Mouse (Mus musculus) granulocyte monocyte progenitor cell, adult 5-6 weeks (primary cell): ENCODE results near the gene Hmga2. TPM values are rescaled to one million over a fixed set of nuclear protein-coding genes. Genes with fewer than 3 reads are reported as not detected.

Source experiments
- ATAC-seq: replicated peaks from 2 replicates; pipeline ENCODE4 v1.8.0; 2016; ENCODE audit warnings: mild to moderate bottlenecking, moderate TSS enrichment, inconsistent platforms; ENCODE audit not compliant: poor library complexity, severe bottlenecking
- total RNA-seq, 2 experiments: library from RNA; stranded (forward) in 1 of 2; stranded (reverse) in 1 of 2; fragments of 200-712, 200-1000 nt in 1 of 2; fragments of >200 nt in 1 of 2; fragmentation: Nextera tagmentation in 1 of 2; gene quantifications; 2 replicates each; pipeline ENCODE4 v1.2.3; 2014 to 2017

The Hmga2 gene
- total RNA-seq, 2 experiments from 2014 or later: 0.15 to 0.60 TPM

- ATAC-seq: peak; percentile 71
These were observed 47.7 kb downstream of the Hmga2 start for GRCm38 (mm10) chr10:120428430-120429198.

- no peak for ATAC-seq
These were observed 50.1 kb downstream of the Hmga2 start for GRCm38 (mm10) chr10:120426086-120426610.

DNA sequence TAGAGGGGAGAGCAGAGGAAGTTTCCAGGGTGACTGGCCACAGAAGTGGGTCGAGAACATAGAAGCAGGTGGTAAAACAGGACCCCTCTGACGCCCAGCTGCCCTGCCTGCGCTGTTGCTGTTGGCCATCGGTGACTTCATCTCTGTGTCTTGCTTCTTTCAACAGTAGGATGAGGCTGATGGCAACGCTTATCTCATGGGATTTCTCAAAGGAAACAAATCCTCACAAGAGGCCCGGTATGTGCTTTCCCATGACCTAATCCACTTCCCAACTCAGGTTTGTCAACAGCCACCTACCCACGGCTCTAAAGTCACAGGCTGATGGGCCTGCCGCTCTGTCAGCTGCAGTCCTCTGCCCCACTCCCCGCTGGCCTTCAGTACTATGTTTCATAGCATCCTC lies 52.3 kb downstream of the Hmga2 start:
- ATAC-seq: no peak

DNA sequence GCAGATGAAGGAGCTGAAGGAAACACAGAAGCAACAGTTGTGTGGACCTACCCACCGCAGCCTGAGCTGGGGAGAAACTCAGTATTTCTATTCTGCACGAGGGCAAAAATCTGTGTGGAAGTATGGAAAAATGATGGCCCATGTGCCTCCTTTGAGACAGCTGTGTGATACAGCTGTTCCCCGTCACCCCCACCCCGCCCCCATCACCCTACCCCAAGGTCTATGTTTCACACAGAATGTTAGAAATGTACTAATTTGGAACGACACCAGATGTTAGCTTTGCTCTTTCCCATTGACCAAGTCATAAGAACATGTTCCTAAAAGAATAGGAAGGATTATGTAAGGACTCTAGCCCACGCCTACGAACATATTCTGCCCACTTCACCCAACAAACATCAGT lies 53.0 kb downstream of the Hmga2 start:
- no peak for ATAC-seq

DNA sequence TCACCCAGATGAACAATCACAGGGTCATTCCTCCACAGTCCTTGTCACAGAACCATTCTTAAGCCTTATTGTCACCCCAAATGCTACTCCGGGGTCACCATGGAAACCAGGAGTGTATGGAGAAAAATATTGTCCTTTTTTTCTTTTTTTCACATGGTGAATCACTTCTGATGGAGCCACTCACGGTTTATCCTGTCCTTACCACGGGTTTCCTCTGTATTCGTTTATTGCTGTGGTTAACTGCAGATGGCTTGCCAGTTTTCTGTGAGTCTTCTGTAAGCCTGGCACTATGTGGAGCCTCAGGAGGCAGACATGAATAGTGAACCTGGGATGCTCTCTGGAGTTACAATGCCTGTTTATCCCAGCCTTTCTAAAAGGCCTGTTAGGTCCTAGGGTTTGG lies 53.4 kb downstream of the Hmga2 start:
- ATAC-seq: peak; percentile 29

GRCm38 (mm10) chr10:120422050-120422449 lies 54.2 kb downstream of the Hmga2 start:
- peak; percentile 91 for ATAC-seq

DNA sequence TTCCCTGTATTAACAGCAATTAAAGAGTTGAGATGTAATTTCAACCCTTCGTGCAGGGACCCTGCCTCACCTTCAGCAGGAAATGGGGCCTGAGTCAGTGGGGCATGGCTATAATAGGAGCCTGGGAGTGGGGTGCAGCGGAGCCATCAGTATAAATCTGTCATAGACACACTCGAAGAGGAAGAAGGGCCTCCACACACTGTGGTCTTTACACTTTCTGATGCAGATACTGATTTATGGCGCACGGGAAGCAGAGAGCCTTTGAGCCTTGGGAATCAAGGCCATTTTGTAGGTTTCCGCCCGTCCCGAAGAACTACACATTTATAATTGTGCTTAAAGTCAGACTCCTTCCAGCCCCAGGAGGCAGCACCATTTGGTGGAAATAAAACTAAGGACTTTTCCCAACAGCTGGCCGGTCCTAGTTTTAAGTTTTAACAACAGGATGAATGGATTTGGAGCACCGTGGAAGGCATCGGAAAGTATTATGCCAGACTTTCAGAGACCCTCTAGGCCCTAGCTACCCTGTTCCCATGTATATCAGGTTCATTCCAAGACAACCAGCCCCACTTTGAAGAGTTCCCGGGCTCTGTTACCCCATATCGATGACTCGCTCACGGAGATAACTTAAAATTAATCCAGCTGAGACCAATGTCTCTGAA lies 55.2 kb downstream of the Hmga2 start:
- no peak for ATAC-seq

- ATAC-seq: no peak
These were observed 57.3 kb downstream of the Hmga2 start for GRCm38 (mm10) chr10:120418738-120419523.

DNA sequence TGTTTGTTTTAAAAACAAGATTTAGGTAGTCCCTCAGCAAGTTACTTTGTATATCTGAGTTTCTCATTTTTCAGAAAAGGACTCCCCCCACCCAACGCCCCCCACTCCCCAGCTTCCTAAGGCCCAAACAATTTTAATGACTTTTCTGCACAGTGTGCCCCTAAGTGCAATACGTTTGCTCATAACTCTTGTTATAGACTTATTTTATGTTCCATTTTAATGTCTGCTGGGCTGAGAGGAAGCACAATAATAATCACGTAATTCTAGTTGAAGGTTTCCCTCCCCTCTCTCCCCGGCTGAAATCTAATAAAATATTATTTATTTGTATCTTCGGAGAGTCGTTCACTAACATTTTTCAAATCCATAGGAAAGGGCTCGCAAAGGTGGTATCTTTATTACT lies 58.1 kb downstream of the Hmga2 start:
- ATAC-seq: no peak

GRCm38 (mm10) chr10:120417488-120418118 lies 58.7 kb downstream of the Hmga2 start:
- ATAC-seq: no peak

DNA sequence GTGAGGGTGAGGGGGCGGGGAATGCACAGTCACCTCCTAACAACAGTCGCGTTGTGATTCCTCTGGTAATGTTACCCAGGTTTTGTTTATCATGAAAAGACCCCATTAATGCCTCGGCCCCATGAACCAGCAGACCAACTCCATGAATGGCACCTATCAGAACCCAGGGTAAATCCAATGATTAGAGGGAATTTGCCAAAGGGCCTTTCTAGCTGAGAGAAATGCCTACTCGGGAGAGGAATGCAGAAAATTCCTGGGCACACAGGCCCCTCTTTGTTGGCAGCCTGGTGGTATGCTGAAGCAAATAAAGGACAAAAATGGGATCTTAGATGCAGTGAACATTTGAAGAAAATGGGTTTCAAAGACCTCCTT lies 59.2 kb downstream of the Hmga2 start:
- no peak for ATAC-seq

DNA sequence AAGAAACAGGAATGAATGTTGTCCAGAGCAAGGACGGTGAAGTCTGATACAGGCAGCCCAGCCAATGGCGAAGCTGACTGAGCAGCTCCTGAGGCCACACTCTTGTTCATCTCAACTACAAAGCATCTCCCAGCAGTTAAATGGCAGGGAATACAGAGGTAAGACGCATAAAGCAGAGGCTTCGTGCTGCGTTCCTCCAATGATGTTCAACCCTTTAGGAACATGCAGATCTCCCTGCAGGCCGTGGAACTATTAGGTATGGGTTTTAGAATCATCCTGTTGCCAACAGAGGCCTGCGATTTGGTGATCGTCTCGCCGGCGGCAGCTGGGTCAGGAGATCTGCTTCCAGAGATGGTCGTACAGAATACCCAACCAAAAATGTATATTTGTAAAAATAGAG lies 59.6 kb downstream of the Hmga2 start:
- no peak for ATAC-seq

DNA sequence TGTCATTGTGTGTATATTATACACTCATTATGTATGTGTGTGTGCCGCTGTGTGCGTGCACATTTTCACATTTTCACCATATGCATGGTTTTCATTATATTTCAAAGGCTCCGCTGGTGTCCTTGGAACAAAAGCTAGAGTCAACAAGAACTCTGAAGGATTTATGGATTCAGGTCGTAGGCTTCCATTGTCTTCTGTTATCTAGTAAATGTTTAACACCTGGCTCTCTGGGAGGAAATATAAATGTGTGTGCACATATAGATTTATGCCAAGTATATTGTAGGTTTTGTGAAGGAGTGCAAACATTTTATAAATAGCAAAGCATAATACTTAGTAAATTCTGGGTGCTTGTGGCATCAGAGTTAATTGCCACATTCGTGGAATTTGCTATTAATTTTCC lies 64.1 kb downstream of the Hmga2 start:
- no peak for ATAC-seq

DNA sequence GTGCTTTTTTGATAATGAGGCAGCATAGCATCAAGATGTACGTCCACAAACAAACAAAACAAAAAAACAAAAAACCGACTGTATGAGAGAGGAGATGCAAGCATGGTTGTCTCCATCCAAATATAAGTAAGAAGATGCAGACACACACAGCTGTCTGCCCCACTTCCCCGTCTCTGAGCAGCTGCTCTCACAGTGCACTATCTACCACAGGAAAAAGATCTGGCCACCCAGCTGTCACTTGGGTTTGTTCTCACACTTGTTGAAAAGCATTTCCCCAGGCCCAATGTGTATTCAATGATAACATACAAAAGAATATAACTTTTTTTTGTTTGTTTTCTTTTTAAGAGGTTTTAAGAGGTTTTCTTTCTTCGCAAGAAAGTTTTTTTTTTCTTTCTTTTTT lies 65.3 kb downstream of the Hmga2 start:
- ATAC-seq: no peak

GRCm38 (mm10) chr10:120409131-120409530 lies 67.1 kb downstream of the Hmga2 start:
- no peak for ATAC-seq

GRCm38 (mm10) chr10:120407230-120407629 lies 69.0 kb downstream of the Hmga2 start:
- no peak for ATAC-seq

DNA sequence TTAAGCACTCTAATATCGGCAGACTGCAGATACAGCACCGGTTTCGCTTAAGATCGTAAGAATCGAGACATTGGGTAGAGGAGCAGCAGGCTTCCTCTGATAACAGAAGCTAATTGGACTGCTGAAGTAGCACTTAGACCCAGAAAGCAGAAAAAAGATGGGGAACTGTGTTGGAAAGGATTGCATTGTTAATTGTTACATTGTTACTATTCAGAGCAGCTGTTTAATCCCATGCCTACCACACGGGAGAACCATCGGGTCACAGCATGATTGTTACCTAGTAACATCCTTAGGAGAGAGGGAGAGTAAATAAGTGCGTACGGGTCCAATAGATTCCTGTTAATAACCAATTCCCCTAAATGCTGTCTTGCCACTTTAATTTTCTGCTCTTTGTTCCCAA lies 70.2 kb downstream of the Hmga2 start:
- ATAC-seq: no peak

DNA sequence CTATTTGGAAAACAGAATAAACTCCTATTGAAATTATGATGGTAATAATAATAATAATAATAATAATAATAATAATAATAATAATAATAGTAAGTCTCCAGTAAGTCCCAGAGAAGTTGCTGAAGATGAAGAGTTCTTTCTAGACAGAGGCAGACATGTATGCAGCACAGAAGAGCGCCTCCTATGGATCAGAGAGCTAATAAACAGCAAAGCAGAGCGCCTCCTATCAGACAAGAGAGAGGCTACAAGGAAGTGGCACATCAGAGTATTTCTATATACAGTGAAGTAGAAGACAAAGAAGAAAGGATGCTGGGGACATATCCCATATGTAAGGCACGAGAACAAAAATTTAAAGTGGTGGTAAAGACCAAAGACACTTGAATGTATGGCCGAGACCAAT lies 70.9 kb downstream of the Hmga2 start:
- no peak for ATAC-seq

- no peak for ATAC-seq
These were observed 73.3 kb downstream of the Hmga2 start for GRCm38 (mm10) chr10:120402966-120403365.

GRCm38 (mm10) chr10:120401787-120402186 lies 74.5 kb downstream of the Hmga2 start:
- no peak for ATAC-seq
